Mouse (Mus musculus): ENCODE measurements around the gene Ppp1r16b. TPM values are rescaled to one million over a fixed set of nuclear protein-coding genes. Genes with fewer than 3 reads are reported as not detected.
A peak's percentile ranks its signal among the peaks of the same experiment; 100 is the strongest.

The Ppp1r16b gene
- 1 to 10 TPM; 4.8 to 5.2 TPM for total RNA-seq (2021)
- long read RNA-seq, experiment 1, partial matches to known transcripts, result 0 of 1 reads
- long read RNA-seq, experiment 1, other reads (novel, unspliced or antisense), result 1 of 1 reads
- long read RNA-seq, experiment 2, result 0 reads

DNA sequence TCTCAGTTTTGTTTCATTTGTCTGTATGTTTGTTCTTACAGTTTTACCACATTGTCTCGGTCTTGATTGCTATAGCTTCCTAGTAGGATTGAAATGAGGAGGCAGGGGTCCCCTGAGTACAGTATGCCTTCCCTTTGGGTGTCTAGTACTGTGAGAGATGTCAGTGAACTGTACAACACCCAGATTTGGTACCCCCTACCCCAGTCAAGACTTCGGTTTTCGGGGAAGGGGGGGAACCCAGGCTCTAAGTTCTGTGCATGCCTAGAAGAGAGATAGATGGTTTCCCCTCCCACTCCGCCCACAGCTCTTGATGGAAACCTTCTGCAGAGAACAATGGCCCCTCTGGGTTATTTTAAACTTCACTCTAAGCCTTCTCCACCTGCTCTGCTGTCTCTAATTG lies at the start of gene Ppp1r16b:
Gene Ppp1r16b (plus strand): TSS at position 301 of the 400 bp plus-strand sequence.
- DNase-seq, result no peak

GRCm38 (mm10) chr2:158615702-158616101 lies 49.5 kb upstream of the Ppp1r16b start:
- DNase-seq, result no peak

DNA sequence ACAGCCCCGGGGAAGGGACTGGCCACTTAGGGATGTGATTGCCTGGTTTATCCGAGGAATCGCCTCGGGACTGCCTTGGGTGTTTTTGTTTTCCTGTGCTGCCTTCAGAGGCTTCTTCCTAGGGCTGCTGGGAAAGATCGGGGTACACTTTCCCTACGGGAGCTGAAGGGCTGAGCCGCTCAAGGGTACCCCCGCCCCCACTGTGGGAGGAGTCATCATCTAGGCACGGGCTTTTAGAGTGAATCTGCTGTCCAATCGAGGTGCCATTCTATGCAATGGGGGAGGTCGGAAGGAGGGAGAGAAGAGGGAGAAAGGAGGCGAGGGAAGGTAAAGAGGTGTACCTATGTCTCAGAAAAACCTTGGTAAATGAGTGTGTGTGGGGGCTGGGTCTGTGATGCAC lies 48.9 kb upstream of the Ppp1r16b start:
- DNase-seq, result no peak

DNA sequence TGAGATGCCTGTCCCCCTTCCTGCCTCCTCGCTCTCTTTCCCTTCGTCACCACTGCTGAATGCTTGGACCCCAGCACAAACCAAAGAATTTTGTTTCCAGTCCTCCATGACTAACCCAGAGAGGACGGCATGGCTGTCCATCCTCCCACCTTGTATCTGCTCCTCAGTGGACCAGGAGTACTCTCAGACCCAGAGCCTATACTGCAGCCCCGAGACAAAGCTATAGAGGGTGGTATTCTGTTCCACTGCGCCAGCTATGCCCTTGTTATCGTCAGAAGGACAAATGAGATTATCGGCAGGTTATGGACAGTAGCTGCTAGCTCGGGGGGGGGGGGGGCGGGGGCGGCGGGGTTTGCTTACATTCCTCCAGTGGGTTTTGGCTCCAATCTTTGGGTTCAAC lies 48.4 kb upstream of the Ppp1r16b start:
- DNase-seq, result no peak

DNA sequence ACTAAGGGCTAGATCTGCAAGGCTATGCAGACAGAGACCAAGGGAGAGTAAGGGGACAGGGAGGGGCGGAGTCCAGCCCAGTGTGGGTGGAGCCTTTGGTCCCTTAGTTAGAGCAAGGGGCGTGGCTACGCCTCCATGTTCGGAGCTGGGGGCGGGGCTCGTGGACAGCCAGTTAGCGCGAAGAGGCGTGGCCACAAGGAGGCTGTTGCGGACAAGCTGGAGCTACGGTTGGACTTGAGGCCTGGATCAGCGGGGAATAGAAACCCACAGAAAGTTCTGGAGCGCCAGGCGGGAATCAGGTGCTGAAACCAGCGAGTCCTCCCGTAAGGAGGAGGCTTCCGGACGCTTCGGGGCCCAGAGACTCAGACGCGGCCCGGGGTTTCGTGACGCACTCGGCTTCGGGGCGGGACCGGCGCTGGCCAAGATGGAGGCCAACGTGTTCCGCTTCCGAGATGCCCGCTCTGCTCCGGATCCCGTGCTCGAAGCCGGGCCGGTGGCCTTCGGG lies 40.4 kb upstream of the Ppp1r16b start, which contains the start of gene Actr5:
Gene Actr5 (plus strand): TSS at position 171 of the 505 bp plus-strand sequence.
- peak; percentile 90 for DNase-seq

DNA sequence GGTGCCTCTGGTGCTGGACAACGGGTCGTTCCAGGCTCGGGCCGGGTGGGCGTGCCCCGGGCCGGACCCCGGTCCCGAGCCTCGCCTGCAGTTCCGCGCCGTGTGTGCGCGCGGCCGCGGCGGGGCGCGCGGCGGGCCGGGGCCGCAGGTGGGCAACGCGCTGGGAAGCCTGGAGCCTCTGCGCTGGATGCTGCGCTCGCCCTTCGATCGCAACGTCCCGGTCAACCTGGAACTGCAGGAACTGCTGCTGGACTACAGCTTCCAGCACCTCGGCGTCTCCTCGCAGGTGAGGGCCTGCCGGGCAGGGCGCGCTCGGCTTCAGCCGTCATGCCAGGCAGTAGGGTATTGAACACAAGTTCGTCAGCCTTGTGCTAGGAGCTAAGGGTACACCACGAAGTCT lies 40.0 kb upstream of the Ppp1r16b start:
- no peak for DNase-seq

DNA sequence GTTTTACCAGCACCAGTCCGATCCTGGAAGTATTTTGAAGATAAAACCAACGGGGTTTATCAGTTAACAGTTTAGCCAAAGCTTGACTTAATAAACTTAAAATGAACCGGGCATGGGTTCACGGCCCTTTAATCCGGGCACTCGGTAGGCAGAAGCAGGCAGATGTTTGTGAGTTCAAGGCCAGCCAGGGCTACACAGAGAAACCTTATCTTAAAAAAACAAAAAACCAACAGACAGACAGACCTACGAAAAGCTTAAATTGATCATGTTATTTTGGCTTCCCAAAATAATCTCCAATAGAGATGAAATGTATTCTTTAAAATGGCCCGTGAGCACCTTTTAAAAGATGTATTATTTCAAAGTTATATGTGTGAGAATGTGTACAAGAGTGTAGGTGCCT lies 39.5 kb upstream of the Ppp1r16b start:
- no peak for DNase-seq

DNA sequence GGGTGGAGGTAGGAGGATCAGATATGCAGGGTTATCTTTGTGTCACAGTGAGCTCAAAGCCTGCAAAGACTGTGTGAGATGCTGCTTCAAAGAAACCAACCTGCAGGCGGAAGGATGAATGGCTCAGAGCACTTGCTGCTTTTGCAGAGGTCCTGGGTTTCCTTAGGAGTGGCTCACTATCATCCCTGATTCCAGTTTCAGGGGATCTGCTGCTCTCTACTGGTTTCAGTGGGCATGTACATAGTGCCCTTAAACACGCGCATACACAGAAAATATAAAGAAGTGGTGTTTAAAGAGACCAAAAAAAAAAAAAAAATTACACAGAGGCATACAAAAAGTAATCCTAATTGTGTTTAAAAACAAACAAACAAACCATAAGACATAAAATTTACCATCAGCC lies 36.3 kb upstream of the Ppp1r16b start:
- no peak for DNase-seq

- no peak for DNase-seq
Measured at GRCm38 (mm10) chr2:158629414-158629813, 35.8 kb upstream of the Ppp1r16b start.

DNA sequence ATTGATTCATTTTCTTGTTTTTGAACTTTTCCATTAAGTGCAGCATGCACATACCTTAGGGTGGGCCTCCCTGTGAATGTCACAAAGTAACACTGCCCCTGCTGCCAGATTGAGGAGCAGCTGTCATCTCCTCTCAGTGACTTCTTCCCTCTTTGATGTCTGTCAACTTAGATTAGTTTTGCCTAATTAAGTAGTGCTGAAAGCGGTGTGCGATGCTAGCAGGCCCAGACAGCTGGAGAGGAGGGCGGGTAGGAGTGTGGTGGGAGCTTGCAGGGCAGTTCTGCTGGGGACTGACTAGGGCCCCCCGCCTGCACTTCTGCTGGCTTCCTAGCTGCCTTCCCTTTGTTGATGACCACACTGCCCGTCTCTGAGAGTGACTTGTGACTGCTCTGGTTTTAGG lies 33.3 kb upstream of the Ppp1r16b start:
- DNase-seq, result no peak

DNA sequence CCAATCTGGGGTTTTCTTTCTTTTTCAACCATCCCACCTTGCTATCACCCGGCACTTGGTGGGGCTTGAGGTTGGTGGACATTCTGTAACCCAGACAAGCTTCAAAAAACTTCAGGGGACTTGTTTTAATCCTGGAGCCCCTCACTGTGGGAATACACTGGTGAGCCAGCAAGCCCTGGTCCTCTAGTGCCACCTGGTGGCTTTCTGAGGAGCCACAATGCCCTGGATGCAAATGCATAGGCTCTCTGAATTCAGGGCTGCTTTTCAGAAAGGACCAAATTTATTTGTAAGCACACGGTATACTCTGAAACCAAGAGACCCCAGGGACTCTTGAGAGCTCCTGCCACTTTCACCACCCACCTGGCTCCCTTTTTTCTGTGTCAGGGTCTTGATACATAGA lies 23.3 kb upstream of the Ppp1r16b start:
- DNase-seq, result no peak

GRCm38 (mm10) chr2:158642587-158642986 lies 22.6 kb upstream of the Ppp1r16b start:
- DNase-seq, result no peak

DNA sequence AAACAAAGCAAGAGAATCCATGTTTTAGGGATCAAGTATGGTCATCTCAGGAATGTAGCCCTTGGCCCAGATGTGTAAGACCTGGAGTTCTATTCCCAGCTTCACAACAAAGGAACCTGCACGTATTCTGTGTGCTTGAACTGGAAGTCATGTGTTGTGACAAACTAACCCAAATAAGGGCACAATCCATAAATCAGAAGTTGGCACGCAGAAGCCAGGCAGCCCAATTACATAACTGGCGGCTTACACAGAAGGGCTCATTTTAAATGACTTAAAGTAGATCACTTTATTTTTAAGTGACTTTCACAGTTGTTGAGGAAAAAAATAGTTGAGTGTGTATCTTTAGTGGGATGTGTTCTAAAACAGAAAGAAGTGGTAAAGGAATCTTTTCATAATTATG lies 21.4 kb upstream of the Ppp1r16b start:
- no peak for DNase-seq

DNA sequence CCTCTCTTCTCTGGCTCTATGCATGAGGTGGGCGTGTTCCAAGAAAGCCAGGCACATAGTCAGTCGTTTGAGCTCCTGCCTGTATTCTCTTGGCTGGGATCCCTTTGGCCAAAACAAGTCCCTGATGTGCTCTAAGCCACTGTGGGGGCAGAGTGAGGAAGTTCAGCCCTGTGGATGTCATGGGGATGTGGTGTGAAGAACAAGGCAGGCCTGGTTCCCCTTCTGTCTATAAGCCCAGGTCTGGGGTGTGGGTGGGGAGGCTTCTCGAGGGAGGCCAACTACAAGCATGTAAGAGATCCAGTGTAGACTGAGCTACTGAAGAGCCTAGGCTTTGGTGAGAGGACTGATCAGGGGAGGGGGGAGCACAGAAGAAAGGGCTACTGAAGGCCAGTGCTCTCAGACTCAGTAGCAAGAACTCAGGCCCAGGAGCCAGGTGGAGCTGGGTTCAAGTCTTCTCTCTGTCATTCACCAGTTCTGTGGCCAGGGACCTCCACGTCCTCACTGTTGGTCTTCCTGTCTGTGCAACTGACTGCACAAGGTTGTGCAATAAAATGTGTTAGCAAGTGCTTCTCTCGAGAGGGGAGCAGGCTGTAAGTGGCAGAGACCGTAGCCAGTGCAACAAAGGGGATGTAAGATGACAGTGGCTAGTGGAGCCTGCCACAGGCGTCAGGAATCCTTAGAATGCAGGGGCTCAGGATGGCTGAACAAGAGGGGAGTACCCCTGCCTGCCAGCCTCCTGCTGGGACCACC lies 13.9 kb upstream of the Ppp1r16b start:
- DNase-seq, result no peak

- peak; percentile 39 for DNase-seq
Measured at GRCm38 (mm10) chr2:158652985-158653384, 12.2 kb upstream of the Ppp1r16b start.

GRCm38 (mm10) chr2:158654717-158655116 lies 10.5 kb upstream of the Ppp1r16b start:
- DNase-seq, result no peak

DNA sequence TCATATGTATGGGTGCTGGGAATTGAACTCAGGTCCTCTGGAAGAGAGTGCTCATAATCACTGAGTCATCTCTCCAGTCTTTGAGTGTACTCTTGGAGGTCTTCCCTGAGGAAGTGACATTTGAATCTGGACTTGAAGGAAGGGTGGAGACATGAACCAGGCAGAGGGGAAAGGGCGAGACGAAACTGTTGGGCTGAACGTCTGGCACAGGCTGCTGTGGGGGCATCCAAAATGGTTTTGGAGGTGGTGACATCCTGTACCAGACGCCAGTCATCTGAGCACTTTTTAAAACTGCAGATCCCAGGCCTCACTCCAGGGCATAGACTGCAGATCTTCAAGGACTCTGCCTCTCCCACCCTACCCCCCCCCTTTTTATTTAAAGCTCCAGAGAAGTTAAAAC lies 9.4 kb upstream of the Ppp1r16b start:
- DNase-seq, result no peak

GRCm38 (mm10) chr2:158658822-158659221 lies 6.4 kb upstream of the Ppp1r16b start:
- no peak for DNase-seq

DNA sequence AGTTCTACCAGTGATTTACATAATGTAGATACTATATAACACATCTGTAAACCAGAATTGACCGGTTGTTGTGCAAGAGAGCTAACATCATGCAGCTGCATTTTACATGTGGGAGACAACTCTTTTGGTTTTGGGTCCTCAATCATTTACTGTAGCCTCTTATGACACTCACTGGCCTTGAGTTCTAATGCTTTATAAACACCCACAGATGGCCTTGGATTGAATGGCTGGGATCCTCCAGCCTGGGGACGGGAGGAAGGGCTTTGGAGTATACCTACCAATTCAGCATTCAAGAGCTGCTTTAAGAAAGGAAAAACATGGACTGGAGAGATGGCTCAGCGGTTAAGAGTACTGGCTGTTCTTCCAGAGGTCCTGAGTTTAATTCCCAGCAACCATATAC lies 5.9 kb upstream of the Ppp1r16b start:
- no peak for DNase-seq

- no peak for DNase-seq
Measured at GRCm38 (mm10) chr2:158666071-158666800, 1.0 kb downstream of the Ppp1r16b start.

- peak; percentile 54 for DNase-seq
Measured at GRCm38 (mm10) chr2:158667022-158667670, 1.9 kb downstream of the Ppp1r16b start.

DNA sequence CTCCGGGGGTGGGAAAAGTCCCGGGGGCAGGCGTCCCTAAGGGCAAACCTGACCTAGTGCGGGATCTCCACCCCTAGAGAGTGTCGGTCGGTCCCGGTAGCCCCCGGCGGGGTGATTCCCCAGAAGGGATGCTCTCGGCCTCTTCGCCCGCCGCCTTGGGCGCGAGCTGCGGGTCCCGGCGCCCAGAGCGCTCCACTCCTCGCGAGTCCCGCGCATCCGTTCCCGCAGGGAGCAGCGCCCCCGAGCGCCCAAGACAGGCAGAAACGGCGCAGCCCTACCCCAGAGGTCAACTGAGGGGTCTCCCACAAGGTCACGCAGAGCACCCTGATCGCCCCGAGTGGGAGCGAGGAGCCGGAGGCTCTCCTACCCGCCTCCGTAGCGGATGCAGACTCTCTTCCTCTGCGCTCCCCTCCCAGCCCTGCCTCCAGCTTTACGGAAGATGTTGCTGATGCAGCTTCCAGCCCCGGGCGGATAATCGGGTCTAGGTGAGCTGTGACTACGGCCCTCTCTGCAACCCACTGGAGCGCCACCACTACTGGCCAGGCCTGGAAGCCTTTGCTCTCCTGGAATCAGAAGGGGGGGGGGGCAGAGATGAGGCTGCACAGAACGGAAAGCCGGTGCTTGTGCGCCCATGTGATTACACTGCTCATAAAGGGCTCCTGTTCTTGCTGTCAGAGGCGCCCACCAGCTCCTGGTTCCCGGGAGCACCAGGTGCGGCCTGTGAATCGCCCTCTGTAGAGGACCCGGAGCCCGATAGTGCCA lies 2.7 kb downstream of the Ppp1r16b start:
- DNase-seq, result peak; percentile 28

Data from gastrocnemius, postnatal 25 days (tissue).